Mouse (Mus musculus) kidney, adult 2 months (tissue): ENCODE data around the gene Rab8b.

ENCODE experiments used
- CTCF ChIP-seq: fragments of 200-500 bp; conservative IDR thresholded peaks from 2 replicates; pipeline ENCODE4 v1.5.1; 2011; ENCODE audit warnings: low read depth, mild to moderate bottlenecking, control low read depth, low read length, moderate library complexity, mixed read lengths; ENCODE audit not compliant: insufficient read depth, insufficient read length
- POLR2A ChIP-seq: fragments of 200-500 bp; IDR thresholded peaks from one replicate; pipeline ENCODE4 v1.6.1; 2011; ENCODE audit warnings: low read depth, low read length, control low read depth

DNA sequence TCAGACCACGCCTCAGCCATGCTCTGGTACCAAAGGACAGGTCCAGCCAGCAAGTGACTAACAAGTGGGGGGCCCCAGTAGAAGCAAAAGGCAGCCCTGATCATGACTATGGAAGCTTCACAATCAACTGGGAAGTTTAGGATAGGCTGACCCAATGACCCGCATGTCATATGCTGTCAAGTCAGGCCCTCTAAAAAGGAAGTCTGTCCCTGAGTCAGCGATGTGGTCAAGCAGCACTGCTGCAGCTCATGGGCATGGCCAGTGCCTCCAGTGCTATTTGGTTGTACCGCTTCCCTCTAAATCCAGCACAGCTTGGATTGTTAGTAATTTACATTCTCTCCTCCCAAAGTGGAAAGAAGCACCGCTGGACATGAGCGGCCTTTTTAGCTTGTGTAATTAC, 32.7 kb downstream of the Rab8b start:
- no peak for TF ChIP-seq CTCF
- no peak for TF ChIP-seq POLR2A
